Mouse (Mus musculus) hindbrain, embryonic 13.5 days (tissue): ENCODE data around the gene Copz2. TPM values are rescaled to one million over a fixed set of nuclear protein-coding genes. Genes with fewer than 3 reads are reported as not detected.

ENCODE experiments used
- ATAC-seq: fragments of 200-750 bp; cut with Nextera tagmentation; 2 replicates; pipeline ENCODE4 v1.8.0; 2017; ENCODE audit warnings: moderate TSS enrichment; ENCODE audit not compliant: low FRiP score
- H3K27ac ChIP-seq: fragments of 300-500 bp; sonication (generic); 2 replicates; pipeline ENCODE4 v1.5.1; 2015; ENCODE audit warnings: inconsistent platforms, mild to moderate bottlenecking, moderate library complexity
- H3K27me3 ChIP-seq: fragments of 300-500 bp; sonication (generic); 2 replicates; pipeline ENCODE4 v1.6.1; 2015; ENCODE audit warnings: mild to moderate bottlenecking, inconsistent platforms
- H3K36me3 ChIP-seq: fragments of 300-500 bp; sonication (generic); 2 replicates; pipeline ENCODE4 v1.6.1; 2015; ENCODE audit warnings: mild to moderate bottlenecking, inconsistent platforms
- H3K4me1 ChIP-seq: fragments of 300-500 bp; sonication (generic); replicated peaks from 2 replicates; pipeline ENCODE4 v1.6.1; 2015; ENCODE audit warnings: inconsistent platforms
- H3K4me2 ChIP-seq: fragments of 300-500 bp; sonication (generic); 2 replicates; pipeline ENCODE4 v1.6.1; 2015; ENCODE audit warnings: inconsistent platforms, mild to moderate bottlenecking, moderate library complexity
- H3K4me3 ChIP-seq: fragments of 300-500 bp; sonication (generic); 2 replicates; pipeline ENCODE4 v1.5.1; 2015; ENCODE audit warnings: mild to moderate bottlenecking, inconsistent platforms
- H3K9ac ChIP-seq: fragments of 300-500 bp; sonication (generic); 2 replicates; pipeline ENCODE4 v1.6.1; 2015; ENCODE audit warnings: mild to moderate bottlenecking, inconsistent platforms
- H3K9me3 ChIP-seq: fragments of 300-500 bp; sonication (generic); 2 replicates; pipeline ENCODE4 v1.6.1; 2016; ENCODE audit warnings: inconsistent platforms
- WGBS: fragments of 180-500 bp; shearing (Covaris S2); methylation state at CpG from one replicate; pipeline ENCODE4 v1.1.7; 2015; 5-methylcytosine and 5-hydroxymethylcytosine counted together
- microRNA counts: library from miRNA; unstranded; fragments of <30 nt; microRNA quantifications from one replicate; lab custom pipeline; 2016
- microRNA-seq: library from miRNA; unstranded; fragments of <30 nt; microRNA quantifications from one replicate; pipeline ENCODE4, GENCODE M21; 2016
- polyA plus RNA-seq: library from polyadenylated mRNA; unstranded; fragments of >200 nt; fragmentation: Nextera tagmentation; extraction: Ambion mirVana; gene quantifications from 2 replicates; pipeline ENCODE4 v1.2.1, GENCODE M21; 2015

The Copz2 gene
- polyA plus RNA-seq, 1 experiment from 2014 or later = 27.3 TPM

- WGBS = 18% methylated on average over 13 of the region's 13 CpGs
- Histone ChIP-seq H3K4me1 (peaks cover 80% of the 10 kb centered on the region), H3K27me3 (no peaks in the 10 kb centered on the region), H3K4me2 (peak overlapping the region; percentile 29), H3K36me3 (no peaks in the 10 kb centered on the region), H3K4me3 (no peak overlapping the region), H3K27ac (peak overlapping the region; percentile 89), H3K9me3 (no peaks in the 10 kb centered on the region), H3K9ac (peak overlapping the region; percentile 60; the same call in 1 of the 2 replicates)
- ATAC-seq = peak; percentile 49; the same call in 1 of the 2 replicates
Observed at GRCm38 (mm10) chr11:96899449-96900306, 50.0 kb downstream of the Copz2 start.

DNA sequence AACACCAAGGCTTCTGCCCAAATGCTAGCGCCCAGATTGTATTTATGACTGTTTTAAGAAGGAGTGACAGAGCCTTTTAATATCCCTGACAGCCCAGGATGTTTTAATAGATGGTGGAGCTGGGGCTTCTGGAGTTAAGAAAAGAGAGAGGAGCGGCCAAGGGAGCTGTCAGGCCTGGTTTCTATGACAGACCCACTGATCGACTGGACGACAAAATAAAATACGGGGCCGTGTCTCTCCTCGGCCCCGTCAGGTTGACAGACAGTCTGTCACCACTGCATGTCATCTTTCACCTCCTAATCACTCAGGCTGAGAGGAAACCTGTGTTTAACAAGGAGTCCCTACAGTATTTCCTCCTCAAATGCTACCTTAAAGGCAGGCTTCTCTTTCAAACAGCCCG lies 51.7 kb downstream of the Copz2 start:
- ATAC-seq = no peak
- no peaks in the 10 kb centered on the region for H3K9me3 ChIP-seq
- H3K4me3 ChIP-seq = no peak overlapping the region
- H3K36me3 ChIP-seq = no peaks in the 10 kb centered on the region
- H3K9ac ChIP-seq = 0 out of 2 replicates have a peak overlapping the region, but pooled peaks have one; percentile 47
- 26% methylated on average over 9 of the region's 9 CpGs for WGBS
- no peak overlapping the region for H3K4me2 ChIP-seq
- peaks cover 92% of the 10 kb centered on the region for H3K4me1 ChIP-seq
- H3K27me3 ChIP-seq = no peaks in the 10 kb centered on the region
- peak overlapping the region; percentile 89 for H3K27ac ChIP-seq

DNA sequence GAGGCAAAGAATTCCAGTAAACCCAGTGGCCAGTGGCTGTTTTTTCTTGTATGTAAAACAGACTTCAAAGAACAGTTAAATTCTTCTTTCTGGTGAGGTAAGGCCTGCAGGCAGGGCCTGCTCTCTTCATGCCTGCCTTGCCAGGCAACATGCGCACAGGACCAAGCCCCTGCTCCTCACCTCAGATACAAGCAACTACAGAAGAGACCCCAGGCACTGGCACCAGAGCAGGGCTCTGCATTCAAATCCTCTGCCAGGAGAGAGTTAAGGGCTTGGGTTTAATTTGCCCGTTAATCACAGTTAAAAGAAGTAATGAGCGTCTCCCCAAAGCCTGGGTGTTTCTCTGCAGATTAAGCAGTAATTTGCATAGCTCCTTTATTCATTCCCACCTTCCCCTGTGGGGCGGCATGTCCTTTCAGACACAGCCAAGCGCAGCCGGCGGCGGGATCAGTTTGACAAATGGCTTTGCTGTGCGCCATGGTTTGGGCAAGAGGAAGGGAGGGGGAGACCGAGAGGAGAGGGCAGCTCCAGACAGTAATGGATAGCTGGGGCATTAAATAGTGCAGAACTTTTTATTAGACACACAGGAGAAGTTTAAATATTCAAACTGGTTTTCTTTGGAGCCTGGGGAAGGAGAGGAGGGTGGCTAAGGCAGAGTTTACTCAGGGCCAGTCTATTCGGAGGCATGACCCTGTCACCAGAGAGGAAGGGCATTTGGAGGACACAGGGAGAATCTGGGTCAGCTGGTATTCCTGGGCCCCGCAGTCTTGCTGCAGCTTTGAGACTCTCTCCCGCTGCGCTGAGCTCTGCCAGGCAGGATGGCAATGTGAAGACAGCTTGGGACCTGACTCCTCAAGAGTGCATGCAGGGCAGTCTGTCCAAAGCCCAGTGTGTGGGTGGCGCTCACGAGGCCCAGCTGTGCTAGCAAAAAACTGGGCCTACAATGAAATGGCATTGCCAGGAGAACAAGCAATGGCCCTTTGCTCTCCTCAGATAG lies 53.3 kb downstream of the Copz2 start:
- Histone ChIP-seq H3K9me3 (no peaks in the 10 kb centered on the region), H3K9ac (0 out of 2 replicates have a peak overlapping the region, but pooled peaks have one; percentile 2), H3K4me2 (peak overlapping the region; percentile 11; the same call in 1 of the 2 replicates), H3K27me3 (no peaks in the 10 kb centered on the region), H3K27ac (peak overlapping the region; percentile 89), H3K36me3 (peaks cover 3% of the 10 kb centered on the region; the same call in 1 of the 2 replicates), H3K4me3 (no peak overlapping the region), H3K4me1 (peaks cover 92% of the 10 kb centered on the region)
- peak; percentile 65 for ATAC-seq
- WGBS = 5% methylated on average over 16 of the region's 16 CpGs

GRCm38 (mm10) chr11:96906431-96907161 lies 56.9 kb downstream of the Copz2 start:
- 0 out of 2 replicates have a peak, but pooled peaks have one; percentile 19 for ATAC-seq
- Histone ChIP-seq H3K36me3 (peaks cover 22% of the 10 kb centered on the region), H3K4me2 (no peak overlapping the region), H3K4me1 (peaks cover 78% of the 10 kb centered on the region), H3K4me3 (no peak overlapping the region), H3K27ac (peak overlapping the region; percentile 83), H3K9me3 (no peaks in the 10 kb centered on the region), H3K9ac (peak overlapping the region; percentile 58), H3K27me3 (0 out of 2 replicates have a peak, but pooled peaks cover 2% of the 10 kb centered on the region)
- WGBS = 16% methylated on average over 15 of the region's 15 CpGs

- Histone ChIP-seq H3K4me1 (peaks cover 58% of the 10 kb centered on the region), H3K9me3 (no peaks in the 10 kb centered on the region), H3K4me2 (no peak overlapping the region), H3K4me3 (no peak overlapping the region), H3K9ac (peak overlapping the region; percentile 58; the same call in 1 of the 2 replicates), H3K27me3 (0 out of 2 replicates have a peak, but pooled peaks cover 2% of the 10 kb centered on the region), H3K36me3 (peaks cover 37% of the 10 kb centered on the region), H3K27ac (peak overlapping the region; percentile 83)
- ATAC-seq = no peak
- 82% methylated on average over 12 of the region's 12 CpGs for WGBS
Observed at GRCm38 (mm10) chr11:96908594-96908993, 58.9 kb downstream of the Copz2 start.

GRCm38 (mm10) chr11:96910003-96910402 lies 60.3 kb downstream of the Copz2 start:
- H3K9me3 ChIP-seq = no peaks in the 10 kb centered on the region
- peak; percentile 49 for ATAC-seq
- no peak overlapping the region for H3K4me3 ChIP-seq
- no peak overlapping the region for H3K4me2 ChIP-seq
- H3K4me1 ChIP-seq = peaks cover 52% of the 10 kb centered on the region
- 22% methylated on average over 7 of the region's 7 CpGs for WGBS
- H3K27me3 ChIP-seq = 0 out of 2 replicates have a peak, but pooled peaks cover 2% of the 10 kb centered on the region
- H3K27ac ChIP-seq = no peak overlapping the region
- H3K9ac ChIP-seq = 0 out of 2 replicates have a peak overlapping the region, but pooled peaks have one; percentile 19
- H3K36me3 ChIP-seq = peaks cover 37% of the 10 kb centered on the region

MicroRNAs within 50 kb of the gene (microRNA counts, 519-probe panel; counts per million panel counts)
- microRNA mmu-miR-152 (lab: Ali Mortazavi, UCI) = 4,034 counts per million, percentile 63 among the panel's probes with 10 or more counts

Small RNAs within 50 kb of the gene (microRNA-seq; reads per million reads assigned to microRNA genes)
- 36.1 reads per million, percentile 37 among the genes with 10 or more reads in this experiment for gene Mir152

Other genes starting within 250 kb of the Copz2 start
- 69.0 and 71.8 TPM in 2 replicates for gene Snx11, start 72.3 kb upstream of the Copz2 start, polyA plus RNA-seq
- gene Cbx1, start 60.7 kb upstream of the Copz2 start, polyA plus RNA-seq = 108 and 109 TPM in 2 replicates
- gene Nfe2l1, start 19.9 kb upstream of the Copz2 start, polyA plus RNA-seq = 69.8 and 72.6 TPM in 2 replicates
- 92.9 and 100 TPM in 2 replicates for gene Cdk5rap3, start 66.6 kb downstream of the Copz2 start, polyA plus RNA-seq
- 0.29 and 0.43 TPM in 2 replicates for gene Prr15l, start 78.2 kb downstream of the Copz2 start, polyA plus RNA-seq
- gene Pnpo, start 94.1 kb downstream of the Copz2 start, polyA plus RNA-seq = 20.5 and 22.6 TPM in 2 replicates
- 15.9 and 17.2 TPM in 2 replicates for gene Sp2, start 133.1 kb downstream of the Copz2 start, polyA plus RNA-seq
- 0.10 and 0.29 TPM in 2 replicates for gene Sp6, start 163.5 kb downstream of the Copz2 start, polyA plus RNA-seq
- 14.4 and 15.3 TPM in 2 replicates for gene Scrn2, start 180.1 kb downstream of the Copz2 start, polyA plus RNA-seq
- 3.2 and 5.6 TPM in 2 replicates for gene Lrrc46, start 191.5 kb downstream of the Copz2 start, polyA plus RNA-seq
- 59.4 and 62.0 TPM in 2 replicates for gene Mrpl10, start 191.7 kb downstream of the Copz2 start, polyA plus RNA-seq
- 9.6 and 10.7 TPM in 2 replicates for gene Osbpl7, start 200.8 kb downstream of the Copz2 start, polyA plus RNA-seq